Mouse (Mus musculus) gastrocnemius, adult 2 months (tissue): ENCODE results near the gene Rala. TPM values are rescaled to one million over a fixed set of nuclear protein-coding genes. Genes with fewer than 3 reads are reported as not detected.

Source experiments
- DNase-seq: peaks from one replicate; pipeline ENCODE4 v3.0.0; 2022
- H3K27ac ChIP-seq: fragments of 200-600 bp; 2 replicates; pipeline ENCODE4 v1.8.1; 2022; ENCODE audit warnings: mild to moderate bottlenecking
- H3K4me3 ChIP-seq: fragments of 200-600 bp; 2 replicates; pipeline ENCODE4 v1.8.1; 2022; ENCODE audit warnings: mild to moderate bottlenecking, moderate library complexity
- CTCF ChIP-seq: fragments of 200-600 bp; IDR thresholded peaks from 2 replicates; pipeline ENCODE4 v1.8.1; 2022; ENCODE audit warnings: antibody characterized with exemption, mild to moderate bottlenecking, moderate library complexity
- intact Hi-C: fragments of 180-260 bp; cut with DNase I; formaldehyde crosslinking; loops from one replicate; pipeline ENCODE4 v1.15.1; 2025
- long read RNA-seq, 2 experiments: library from polyadenylated mRNA; stranded (forward); transcript quantifications; one replicate each; pipeline ENCODE4 v2.0.0; 2021
- total RNA-seq, 2 experiments: library from RNA; stranded (reverse); gene quantifications; 2 replicates each; pipeline ENCODE4 v1.2.3; 2021

Gene Rala
- total RNA-seq = 10 to 100 TPM; 21.0 to 30.7 TPM
- long read RNA-seq, experiment 1, transcript Rala-201 (5 exons, 2,688 nt) = major isoform, 57 of 64 reads
- long read RNA-seq, experiment 1, partial matches to known transcripts = 7 of 64 reads
- long read RNA-seq, experiment 1, other reads (novel, unspliced or antisense) = 0 of 64 reads
- long read RNA-seq, experiment 2, transcript Rala-201 (5 exons, 2,688 nt) = major isoform, 39 of 44 reads
- long read RNA-seq, experiment 2, partial matches to known transcripts = 5 of 44 reads
- long read RNA-seq, experiment 2, other reads (novel, unspliced or antisense) = 0 of 44 reads

DNA sequence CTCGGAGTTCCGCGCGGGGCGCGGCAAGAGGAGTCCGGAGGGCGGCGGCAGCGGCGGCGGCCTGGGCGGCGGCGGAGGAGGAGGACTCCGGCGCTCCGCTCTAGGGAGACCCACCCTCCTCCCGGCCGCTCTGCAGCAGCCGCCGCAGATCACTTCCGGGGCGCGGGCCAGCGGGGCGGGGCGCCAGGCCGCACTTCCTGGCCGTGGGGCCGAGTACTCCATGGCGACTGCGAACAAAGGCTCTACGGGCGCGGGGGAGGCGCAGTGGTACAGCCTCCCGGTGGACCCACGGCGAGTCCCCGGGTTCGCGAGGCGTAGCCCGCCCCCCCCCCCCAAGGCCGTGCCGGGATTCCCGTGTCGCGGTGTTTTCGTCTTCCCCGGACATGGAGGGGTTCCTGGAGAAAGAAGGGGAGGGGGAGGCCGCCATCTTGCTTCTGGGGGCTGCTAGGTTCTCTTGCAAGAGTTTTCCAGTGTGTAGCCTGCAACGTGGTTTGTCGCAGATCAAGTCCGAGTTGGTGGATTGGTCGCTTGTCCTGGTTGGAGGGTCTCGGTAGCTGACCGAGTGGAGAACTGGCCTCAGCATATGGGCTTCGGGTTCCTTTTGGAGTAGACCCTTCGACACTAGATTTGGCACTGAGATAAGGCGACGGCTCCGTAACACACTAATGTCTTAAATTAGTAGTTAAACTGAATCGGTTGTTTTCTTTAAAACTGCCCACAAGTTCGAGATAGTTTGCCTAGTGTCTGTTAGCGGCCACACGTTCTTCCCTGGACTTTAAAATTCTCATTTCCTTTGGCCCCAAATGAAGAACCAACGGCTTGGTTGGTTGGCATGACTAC, at the start of gene Rala:
TSS of gene Rala (minus strand) at position 162 of the 840 bp plus-strand sequence.
- H3K4me3 ChIP-seq = peak within 1 kb of the TSS; percentile 94
- intact Hi-C loops = loop anchor here (5.0 kb wide), 3 partner anchors 48 to 252 kb away; partner anchors contain the start of genes Cdk13 and Yae1d1
- no peak for TF ChIP-seq CTCF
- H3K27ac ChIP-seq = peak within 1 kb of the TSS; percentile 94
- DNase-seq = peak; percentile 98

GRCm38 (mm10) chr13:17993515-17993847, 49.4 kb upstream of the Rala start:
- peak overlapping the region; percentile 88 for H3K27ac ChIP-seq
- H3K4me3 ChIP-seq = peak overlapping the region; percentile 93
- DNase-seq = no peak
- intact Hi-C loops = loop anchor here (5.0 kb wide), 2 partner anchors 51 to 301 kb away; partner anchors contain the start of gene Rala
- no peak for TF ChIP-seq CTCF

GRCm38 (mm10) chr13:17992697-17993514, 48.9 kb upstream of the Rala start, which contains the start of gene Yae1d1:
Gene Yae1d1, minus strand, starts transcription at chr13:17993349.
- DNase-seq = peak; percentile 97
- Histone ChIP-seq H3K4me3 (peak within 1 kb of the TSS; percentile 93), H3K27ac (peak within 1 kb of the TSS; percentile 88)
- intact Hi-C loops = loop anchor here (5.0 kb wide), 2 partner anchors 51 to 301 kb away; partner anchors contain the start of gene Rala
- peak; percentile 63 for TF ChIP-seq CTCF

DNA sequence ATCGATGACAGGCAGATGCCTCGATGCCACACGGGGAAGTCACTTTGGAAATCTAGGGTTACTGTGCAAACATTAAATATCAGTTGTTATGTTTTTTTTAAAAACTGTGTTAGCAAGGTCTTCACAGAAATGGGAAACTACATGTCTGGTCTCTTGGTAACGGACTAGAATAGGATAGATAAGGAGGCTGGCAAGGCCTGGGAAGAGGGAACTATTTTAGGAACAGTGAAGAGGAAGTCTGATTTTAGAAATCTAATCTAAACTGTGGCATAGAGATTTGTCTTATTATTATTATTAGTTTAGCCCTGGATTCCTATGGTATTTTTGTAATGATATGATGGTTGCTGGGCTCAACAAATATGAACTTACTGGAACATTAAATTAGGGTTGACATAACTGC, 48.0 kb upstream of the Rala start:
- intact Hi-C loops = loop anchor here (5.0 kb wide), 2 partner anchors 50 to 300 kb away; partner anchors contain the start of gene Rala
- no peak for TF ChIP-seq CTCF
- H3K4me3 ChIP-seq = peak overlapping the region; percentile 93
- no peak overlapping the region for H3K27ac ChIP-seq
- DNase-seq = no peak

DNA sequence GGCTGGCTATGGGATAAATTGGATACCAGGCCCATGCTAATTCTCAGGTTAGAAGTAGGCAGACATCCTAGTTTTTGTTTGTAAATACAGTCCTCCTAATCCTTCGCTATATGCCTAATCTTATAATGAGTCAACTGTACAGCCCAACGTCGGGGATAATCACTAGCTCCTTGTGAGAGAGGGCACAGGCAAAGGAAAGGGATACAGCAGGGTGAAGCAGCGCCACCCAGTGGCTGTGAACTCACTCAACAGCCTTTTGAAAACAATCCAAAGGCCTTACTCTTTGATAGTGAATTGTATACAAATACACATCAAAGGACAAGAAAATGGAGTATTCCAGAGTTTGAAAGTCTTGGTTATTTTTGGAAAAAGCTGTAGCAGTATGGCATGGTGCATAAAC, 39.2 kb upstream of the Rala start:
- intact Hi-C loops = loop anchor here (1.0 kb wide), 1 partner anchor 146 kb away; no protein-coding TSS in a partner anchor
- TF ChIP-seq CTCF = peak; percentile 85
- peak; percentile 54 for DNase-seq

GRCm38 (mm10) chr13:17982634-17983033, 38.6 kb upstream of the Rala start:
- Histone ChIP-seq H3K27ac (no peak overlapping the region), H3K4me3 (no peak overlapping the region)
- TF ChIP-seq CTCF = no peak
- DNase-seq = no peak
- intact Hi-C loops = loop anchor here (1.0 kb wide), 1 partner anchor 145 kb away; no protein-coding TSS in a partner anchor

More for the DNA sequence above, 39.2 kb upstream of the Rala start:
- no peak overlapping the region for H3K4me3 ChIP-seq
- H3K27ac ChIP-seq = no peak overlapping the region

DNA sequence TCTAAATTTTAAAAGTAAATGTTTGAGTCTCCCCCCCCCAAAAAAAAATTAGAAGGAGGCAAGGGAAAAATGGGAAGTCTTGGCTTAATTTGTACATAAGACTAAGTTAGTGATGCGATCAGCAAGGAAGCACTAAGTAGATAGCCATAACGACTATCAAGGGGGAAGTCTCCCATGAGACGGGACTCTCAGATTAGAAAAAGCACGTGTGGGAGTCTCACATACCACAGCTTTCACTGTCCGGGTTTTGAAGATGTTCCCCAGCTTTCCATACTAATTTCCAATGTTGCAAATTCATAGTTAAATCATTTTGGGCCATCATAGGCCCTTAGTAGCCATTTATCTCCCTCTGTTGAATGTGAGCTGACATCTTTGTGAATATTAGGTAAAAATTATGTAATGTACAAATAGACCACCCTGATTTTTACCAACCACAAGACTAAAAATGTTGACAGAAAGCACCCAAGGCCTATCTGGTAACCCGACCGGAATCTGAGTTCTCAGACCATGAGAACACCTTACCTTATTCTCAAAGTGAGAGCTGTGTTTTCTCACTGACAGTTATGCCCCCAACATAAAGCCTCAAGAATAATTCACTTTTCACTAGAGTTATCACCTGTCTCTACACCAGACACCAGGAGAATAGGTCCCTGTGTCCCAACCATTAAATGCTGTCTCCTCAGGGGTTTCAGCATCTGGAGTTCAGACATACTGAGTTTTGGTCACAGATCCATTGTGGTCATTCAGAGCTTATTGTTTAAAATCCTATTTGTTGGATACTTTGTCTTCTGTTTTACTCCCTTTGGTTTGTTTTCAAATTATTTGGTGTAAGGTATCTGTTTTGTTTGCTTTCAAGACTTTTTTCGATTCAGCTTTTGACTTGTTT, 33.1 kb upstream of the Rala start:
- no peak for TF ChIP-seq CTCF
- no peak for DNase-seq
- H3K4me3 ChIP-seq = no peak overlapping the region
- no peak overlapping the region for H3K27ac ChIP-seq
- intact Hi-C loops = no loop called here

DNA sequence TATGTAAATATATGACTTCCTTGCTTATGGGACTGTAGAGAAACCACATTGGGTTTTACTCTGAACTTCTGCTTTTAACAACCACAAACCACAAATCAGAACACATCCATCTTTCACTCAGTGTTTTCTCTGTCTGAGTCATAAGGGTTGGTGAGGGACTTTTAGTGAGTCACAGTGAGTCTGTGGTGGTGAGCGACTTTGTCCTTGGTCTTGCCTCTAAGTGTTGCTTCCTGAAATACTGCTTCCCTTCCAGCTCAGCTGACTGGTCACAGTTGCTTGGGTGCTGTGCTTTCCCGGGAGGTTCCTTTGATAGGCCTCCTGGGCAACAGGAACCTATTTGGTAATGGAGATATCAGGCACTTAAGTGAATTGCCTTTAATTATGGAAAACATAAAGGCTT, 31.9 kb upstream of the Rala start:
- no peak for DNase-seq
- intact Hi-C loops = no loop called here
- Histone ChIP-seq H3K4me3 (no peak overlapping the region), H3K27ac (no peak overlapping the region)
- no peak for TF ChIP-seq CTCF

- intact Hi-C loops = no loop called here
- DNase-seq = no peak
- no peak for TF ChIP-seq CTCF
These were observed 31.4 kb upstream of the Rala start for GRCm38 (mm10) chr13:17975457-17975856.

GRCm38 (mm10) chr13:17974734-17975133, 30.7 kb upstream of the Rala start:
- no peak for DNase-seq
- Histone ChIP-seq H3K27ac (no peak overlapping the region), H3K4me3 (no peak overlapping the region)
- intact Hi-C loops = no loop called here
- TF ChIP-seq CTCF = no peak

More at GRCm38 (mm10) chr13:17975457-17975856, 31.4 kb upstream of the Rala start:
- Histone ChIP-seq H3K4me3 (no peak overlapping the region), H3K27ac (no peak overlapping the region)

GRCm38 (mm10) chr13:17960613-17961012, 16.6 kb upstream of the Rala start:
- no peak for DNase-seq
- Histone ChIP-seq H3K27ac (no peak overlapping the region), H3K4me3 (no peak overlapping the region)
- intact Hi-C loops = no loop called here
- no peak for TF ChIP-seq CTCF
